Mouse (Mus musculus) spleen, adult 2 months (tissue): ENCODE data around the gene Nxf1.

Source experiments
- CTCF ChIP-seq: fragments of 200-500 bp; IDR thresholded peaks from 2 replicates; pipeline ENCODE4 v1.5.1; 2011; ENCODE audit warnings: mild to moderate bottlenecking, inconsistent platforms; ENCODE audit not compliant: insufficient read depth, insufficient read length, insufficient replicate concordance; ENCODE audit errors: extremely low read depth
- POLR2A ChIP-seq: fragments of 200-500 bp; IDR thresholded peaks from 2 replicates; pipeline ENCODE4 v1.6.1; 2011; ENCODE audit warnings: low read depth, low read length, inconsistent platforms

DNA sequence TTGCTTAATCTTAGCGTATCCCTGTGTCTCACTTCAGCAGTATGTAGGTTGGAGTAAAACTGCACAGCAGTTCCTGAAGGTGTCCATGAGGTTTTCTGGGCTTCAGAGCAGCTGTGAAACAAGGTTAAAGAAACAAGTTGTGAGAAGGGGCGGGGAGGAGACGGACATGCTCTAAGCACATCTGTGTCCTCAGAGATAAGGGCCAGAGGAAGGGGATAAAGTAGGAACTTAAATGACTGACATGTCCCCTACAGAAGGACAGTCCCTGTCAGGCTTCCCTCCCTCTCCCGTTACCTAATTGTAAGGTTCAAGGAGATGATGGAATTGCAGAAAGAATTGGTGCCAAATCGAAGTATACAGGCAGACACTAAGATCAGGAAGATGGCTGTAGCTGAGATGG, 16.1 kb downstream of the Nxf1 start:
- TF ChIP-seq POLR2A: no peak
- TF ChIP-seq CTCF: no peak
